Mouse (Mus musculus) MEL (cell line): ENCODE results near the gene Vcp. TPM values are rescaled to one million over a fixed set of nuclear protein-coding genes. Genes with fewer than 3 reads are reported as not detected.

Experiments used
- DNase-seq: peaks from one replicate; pipeline ENCODE4 v3.0.0; 2011; ENCODE audit warnings: low read depth, low spot score
- H3K27ac ChIP-seq: 2 replicates; pipeline ENCODE4 v1.5.1; 2012; ENCODE audit warnings: low read depth, mild to moderate bottlenecking, control low read depth, low read length, moderate library complexity; ENCODE audit not compliant: control insufficient read depth
- H3K27me3 ChIP-seq, 2 experiments: fragments of 150-350 bp in 1 of 2; sonication (generic) in 1 of 2; 2 replicates each; pipeline ENCODE4 v1.6.1; 2012; ENCODE audit warnings: low read length in 2 of 2, mild to moderate bottlenecking in 2 of 2, improper control_type of control experiment in 1 of 2, moderate library complexity in 1 of 2; ENCODE audit not compliant: insufficient read depth in 2 of 2, control insufficient read depth in 1 of 2
- H3K36me3 ChIP-seq, 2 experiments: 2 replicates each; pipeline ENCODE4 v1.6.1; 2012 to 2014; ENCODE audit warnings: low read length in 2 of 2, improper control_type of control experiment in 1 of 2, inconsistent platforms in 1 of 2, mild to moderate bottlenecking in 1 of 2; ENCODE audit not compliant: insufficient read depth in 2 of 2, control insufficient read depth in 1 of 2
- H3K4me1 ChIP-seq, 2 experiments: fragments of 150-350 bp in 1 of 2; sonication (generic) in 1 of 2; 2 replicates each; pipeline ENCODE4 v1.6.1; 2012; ENCODE audit warnings: low read length in 2 of 2, improper control_type of control experiment in 1 of 2, mild to moderate bottlenecking in 1 of 2; ENCODE audit not compliant: insufficient read depth in 2 of 2, control insufficient read depth in 1 of 2
- H3K4me3 ChIP-seq, 2 experiments: fragments of 150-350 bp in 1 of 2; sonication (generic) in 1 of 2; 2 replicates each; pipeline ENCODE4 v1.5.1; 2012; ENCODE audit warnings: low read depth in 2 of 2, low read length in 2 of 2, mild to moderate bottlenecking in 2 of 2, moderate library complexity in 2 of 2, control low read depth in 1 of 2, improper control_type of control experiment in 1 of 2; ENCODE audit not compliant: control insufficient read depth in 1 of 2, insufficient read depth in 1 of 2
- H3K79me2 ChIP-seq: 2 replicates; pipeline ENCODE4 v1.6.1; 2012; ENCODE audit warnings: mild to moderate bottlenecking, low read length, moderate library complexity; ENCODE audit not compliant: control insufficient read depth, poor library complexity, insufficient read depth
- H3K9ac ChIP-seq: 2 replicates; pipeline ENCODE4 v1.6.1; 2012; ENCODE audit warnings: low read depth, mild to moderate bottlenecking, control low read depth, low read length, moderate library complexity; ENCODE audit not compliant: control insufficient read depth, poor library complexity, severe bottlenecking
- H3K9me3 ChIP-seq: fragments of 150-350 bp; sonication (generic); replicated peaks from 2 replicates; pipeline ENCODE4 v1.6.1; 2012; ENCODE audit warnings: mild to moderate bottlenecking, low read length, improper control_type of control experiment, moderate library complexity; ENCODE audit not compliant: insufficient read depth
- BHLHE40 ChIP-seq: IDR thresholded peaks from 2 replicates; pipeline ENCODE4 v1.6.1; 2012; ENCODE audit warnings: low read depth, mild to moderate bottlenecking, inconsistent platforms, low read length, improper control_type of control experiment, borderline replicate concordance
- CHD1 ChIP-seq: IDR thresholded peaks from 2 replicates; pipeline ENCODE4 v1.6.1; 2012; ENCODE audit warnings: low read depth, mild to moderate bottlenecking, inconsistent platforms, low read length, improper control_type of control experiment
- CHD2 ChIP-seq: IDR thresholded peaks from 2 replicates; pipeline ENCODE4 v1.6.1; 2011; ENCODE audit warnings: low read length, improper control_type of control experiment
- CTCF ChIP-seq, 3 experiments: IDR thresholded peaks in 2 of 3; conservative IDR thresholded peaks in 1 of 3; 2 replicates each; pipeline ENCODE4 v1.5.1; 2011 to 2012; ENCODE audit warnings: low read length in 3 of 3, low read depth in 2 of 3, mild to moderate bottlenecking in 2 of 3, improper control_type of control experiment in 1 of 3, inconsistent platforms in 1 of 3, mixed read lengths in 1 of 3, moderate library complexity in 1 of 3; ENCODE audit not compliant: control insufficient read depth in 1 of 3, insufficient read depth in 1 of 3, poor library complexity in 1 of 3, severe bottlenecking in 1 of 3
- E2F4 ChIP-seq: IDR thresholded peaks from 2 replicates; pipeline ENCODE4 v1.6.1; 2011; ENCODE audit warnings: low read depth, low read length, improper control_type of control experiment, borderline replicate concordance
- ELF1 ChIP-seq: IDR thresholded peaks from 2 replicates; pipeline ENCODE4 v1.6.1; 2014; ENCODE audit warnings: low read depth, mild to moderate bottlenecking, inconsistent platforms, low read length, improper control_type of control experiment, moderate library complexity
- EP300 ChIP-seq, 2 experiments: IDR thresholded peaks; 2 replicates each; pipeline ENCODE4 v1.6.1; 2011; ENCODE audit warnings: improper control_type of control experiment in 2 of 2, low read length in 2 of 2, low read depth in 1 of 2, mild to moderate bottlenecking in 1 of 2
- ETS1 ChIP-seq: IDR thresholded peaks from 2 replicates; pipeline ENCODE4 v1.6.1; 2012; ENCODE audit warnings: low read depth, mild to moderate bottlenecking, inconsistent platforms, low read length, improper control_type of control experiment, moderate library complexity
- GABPA ChIP-seq: IDR thresholded peaks from 2 replicates; pipeline ENCODE4 v1.6.1; 2012; ENCODE audit warnings: low read depth, mild to moderate bottlenecking, inconsistent platforms, low read length, improper control_type of control experiment, moderate library complexity
- GATA1 ChIP-seq: IDR thresholded peaks from 2 replicates; pipeline ENCODE4 v1.6.1; 2011; ENCODE audit warnings: low read depth, low read length, improper control_type of control experiment
- HCFC1 ChIP-seq: IDR thresholded peaks from 2 replicates; pipeline ENCODE4 v1.6.1; 2012; ENCODE audit warnings: low read depth, mild to moderate bottlenecking, inconsistent platforms, low read length, improper control_type of control experiment, moderate library complexity
- JUND ChIP-seq: IDR thresholded peaks from 2 replicates; pipeline ENCODE4 v1.6.1; 2011; ENCODE audit warnings: low read depth, mild to moderate bottlenecking, improper control_type of control experiment, low read length
- KAT2A ChIP-seq: conservative IDR thresholded peaks from 2 replicates; pipeline ENCODE4 v1.6.1; 2012; ENCODE audit warnings: low read depth, low read length, improper control_type of control experiment, inconsistent platforms
- MAZ ChIP-seq: IDR thresholded peaks from 2 replicates; pipeline ENCODE4 v1.6.1; 2012; ENCODE audit warnings: low read depth, mild to moderate bottlenecking, inconsistent platforms, low read length, improper control_type of control experiment
- MEF2A ChIP-seq: IDR thresholded peaks from 2 replicates; pipeline ENCODE4 v1.6.1; 2014; ENCODE audit warnings: low read depth, mild to moderate bottlenecking, inconsistent platforms, low read length, improper control_type of control experiment; ENCODE audit not compliant: poor library complexity, insufficient replicate concordance, severe bottlenecking; ENCODE audit errors: extremely low read depth
- MXI1 ChIP-seq: IDR thresholded peaks from 2 replicates; pipeline ENCODE4 v1.6.1; 2011; ENCODE audit warnings: mild to moderate bottlenecking, low read depth, low read length, improper control_type of control experiment
- MYB ChIP-seq: IDR thresholded peaks from 2 replicates; pipeline ENCODE4 v1.6.1; 2011; ENCODE audit warnings: mild to moderate bottlenecking, low read depth, low read length, improper control_type of control experiment
- MYC ChIP-seq: IDR thresholded peaks from 2 replicates; pipeline ENCODE4 v1.6.1; 2011; ENCODE audit warnings: low read depth, mild to moderate bottlenecking, low read length, improper control_type of control experiment, moderate library complexity
- NELFE ChIP-seq: IDR thresholded peaks from 2 replicates; pipeline ENCODE4 v1.6.1; 2011; ENCODE audit warnings: low read depth, low read length, improper control_type of control experiment
- NRF1 ChIP-seq: IDR thresholded peaks from 2 replicates; pipeline ENCODE4 v1.6.1; 2014; ENCODE audit warnings: low read depth, mild to moderate bottlenecking, inconsistent platforms, low read length, improper control_type of control experiment, moderate library complexity; ENCODE audit not compliant: poor library complexity, insufficient read depth, severe bottlenecking
- POLR2A ChIP-seq, 2 experiments: IDR thresholded peaks; 2 replicates each; pipeline ENCODE4 v1.6.1; 2011 to 2012; ENCODE audit warnings: low read length in 2 of 2, mild to moderate bottlenecking in 2 of 2, control low read depth in 1 of 2, improper control_type of control experiment in 1 of 2, low read depth in 1 of 2, moderate library complexity in 1 of 2; ENCODE audit not compliant: control insufficient read depth in 1 of 2, insufficient read depth in 1 of 2, poor library complexity in 1 of 2
- POLR2AphosphoS2 ChIP-seq: IDR thresholded peaks from 2 replicates; pipeline ENCODE4 v1.6.1; 2011; ENCODE audit warnings: low read length, improper control_type of control experiment
- POLR2AphosphoS5 ChIP-seq: IDR thresholded peaks from 2 replicates; pipeline ENCODE4 v1.6.1; 2012; ENCODE audit warnings: low read depth, borderline replicate concordance, mild to moderate bottlenecking, inconsistent platforms, low read length, moderate library complexity, mixed read lengths
- RAD21 ChIP-seq: IDR thresholded peaks from 2 replicates; pipeline ENCODE4 v1.6.1; 2011; ENCODE audit warnings: mild to moderate bottlenecking, low read depth, low read length, improper control_type of control experiment
- RCOR1 ChIP-seq: IDR thresholded peaks from 2 replicates; pipeline ENCODE4 v1.6.1; 2012; ENCODE audit warnings: low read depth, mild to moderate bottlenecking, inconsistent platforms, low read length, improper control_type of control experiment
- SIN3A ChIP-seq: IDR thresholded peaks from 2 replicates; pipeline ENCODE4 v1.6.1; 2012; ENCODE audit warnings: low read length, improper control_type of control experiment, inconsistent platforms
- SMC3 ChIP-seq: IDR thresholded peaks from 2 replicates; pipeline ENCODE4 v1.6.1; 2011; ENCODE audit warnings: low read depth, low read length, improper control_type of control experiment
- TAL1 ChIP-seq: IDR thresholded peaks from 2 replicates; pipeline ENCODE4 v1.6.1; 2012; ENCODE audit warnings: mild to moderate bottlenecking, inconsistent platforms, low read length, moderate library complexity, mixed read lengths
- TBP ChIP-seq: IDR thresholded peaks from 2 replicates; pipeline ENCODE4 v1.8.0; 2011; ENCODE audit warnings: low read depth, low read length, improper control_type of control experiment
- TCF12 ChIP-seq: IDR thresholded peaks from 2 replicates; pipeline ENCODE4 v1.6.1; 2014; ENCODE audit warnings: low read depth, mild to moderate bottlenecking, inconsistent platforms, low read length, improper control_type of control experiment, moderate library complexity
- UBTF ChIP-seq: IDR thresholded peaks from 2 replicates; pipeline ENCODE4 v1.6.1; 2012; ENCODE audit warnings: low read depth, mild to moderate bottlenecking, inconsistent platforms, low read length, improper control_type of control experiment, moderate library complexity, borderline replicate concordance; ENCODE audit not compliant: insufficient read depth
- USF1 ChIP-seq: IDR thresholded peaks from 2 replicates; pipeline ENCODE4 v1.6.1; 2014; ENCODE audit warnings: low read depth, mild to moderate bottlenecking, inconsistent platforms, low read length, improper control_type of control experiment, moderate library complexity
- USF2 ChIP-seq, 2 experiments: IDR thresholded peaks; 2 replicates each; pipeline ENCODE4 v1.6.1; 2011 to 2012; ENCODE audit warnings: improper control_type of control experiment in 2 of 2, low read length in 2 of 2, borderline replicate concordance in 1 of 2, inconsistent platforms in 1 of 2, low read depth in 1 of 2, mild to moderate bottlenecking in 1 of 2; ENCODE audit not compliant: insufficient read depth in 1 of 2
- ZC3H11A ChIP-seq: IDR thresholded peaks from 2 replicates; pipeline ENCODE4 v1.6.1; 2012; ENCODE audit warnings: low read depth, mild to moderate bottlenecking, inconsistent platforms, low read length, improper control_type of control experiment
- ZKSCAN1 ChIP-seq: IDR thresholded peaks from 2 replicates; pipeline ENCODE4 v1.6.1; 2012; ENCODE audit warnings: low read depth, mild to moderate bottlenecking, inconsistent platforms, low read length, improper control_type of control experiment, moderate library complexity
- ZMIZ1 ChIP-seq: IDR thresholded peaks from 2 replicates; pipeline ENCODE4 v1.6.1; 2012; ENCODE audit warnings: low read depth, mild to moderate bottlenecking, inconsistent platforms, low read length, improper control_type of control experiment, moderate library complexity
- ZNF384 ChIP-seq: IDR thresholded peaks from 2 replicates; pipeline ENCODE4 v1.6.1; 2012; ENCODE audit warnings: low read depth, mild to moderate bottlenecking, inconsistent platforms, low read length, improper control_type of control experiment
- polyA plus RNA-seq, 2 experiments: library from polyadenylated mRNA; stranded (reverse) in 1 of 2; unstranded in 1 of 2; fragments of >175 nt in 1 of 2; fragments of >200 nt in 1 of 2; gene quantifications; 2 replicates each; pipeline versions ENCODE4 v1.2.1 to v1.2.4; 2012; ENCODE audit warnings: low replicate concordance in 2 of 2, low read depth in 1 of 2; ENCODE audit not compliant: insufficient read length in 2 of 2, insufficient read depth in 1 of 2, missing spikeins in 1 of 2
- total RNA-seq: library from RNA; depleted of rRNA; stranded (reverse); fragments of 300-350 nt; gene quantifications from 2 replicates; pipeline ENCODE4 v1.2.3, GENCODE M21; 2012

Vcp gene
- total and polyA plus RNA-seq, 3 experiments = 264 to 792 (median 420) TPM

DNA sequence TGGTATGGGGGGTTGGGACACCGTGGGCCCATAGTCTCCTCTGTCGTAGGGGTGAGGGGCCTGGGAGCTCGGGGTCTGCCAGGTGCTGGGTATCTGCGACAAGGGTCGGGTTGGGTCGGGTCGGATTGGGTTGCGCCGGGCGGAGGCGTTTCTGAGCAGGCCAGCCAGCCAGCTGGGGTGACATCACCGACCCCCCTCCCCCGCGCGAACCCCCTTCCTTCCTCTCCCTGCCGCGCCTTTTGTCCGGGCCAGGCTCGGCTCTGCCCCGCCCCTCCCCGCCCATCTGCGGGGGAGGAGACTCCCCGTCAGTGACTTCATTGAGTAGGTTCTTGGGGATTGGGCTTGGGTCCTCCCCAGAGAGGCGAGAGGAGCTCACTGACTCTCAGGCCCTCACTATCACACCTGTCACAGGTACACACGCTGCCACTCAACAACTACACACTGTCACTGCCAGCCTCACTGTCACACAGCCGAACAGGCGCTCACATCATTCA lies 50.2 kb downstream of the Vcp start:
- peak overlapping the region; percentile 70 to 77 for H3K4me3 ChIP-seq
- H3K36me3 ChIP-seq = no peaks in the 10 kb centered on the region
- H3K9me3 ChIP-seq = no peaks in the 10 kb centered on the region
- H3K27ac ChIP-seq = peak overlapping the region; percentile 32; the same call in 1 of the 2 replicates
- peak overlapping the region; percentile 79 for H3K9ac ChIP-seq
- H3K27me3 ChIP-seq = no peaks in the 10 kb centered on the region
- H3K4me1 ChIP-seq = peaks cover 0 to 8% of the 10 kb centered on the region in 2 experiments; a peak in 1 of 4 replicates
- no peaks in the 10 kb centered on the region; the same call in 1 of the 2 replicates for H3K79me2 ChIP-seq
- peak; percentile 87 for DNase-seq
- TF ChIP-seq NELFE (peak; percentile 38; the same call in 1 of the 2 replicates), BHLHE40 (no peak), SMC3 (no peak), TBP (no peak), TCF12 (0 out of 2 replicates have a peak, but pooled peaks have one; percentile 2), HCFC1 (no peak), MEF2A (no peak), TAL1 (no peak), ZNF384 (no peak), MXI1 (no peak; the same call in 1 of the 2 replicates), ZC3H11A (no peak), CHD1 (no peak), MAZ (peak; percentile 21; the same call in 1 of the 2 replicates), USF1 (no peak), E2F4 (no peak), POLR2AphosphoS2 (no peak), GABPA (no peak), RAD21 (no peak), POLR2A (IDR thresholded peaks at IDR 0.05; ENCODE audit: control insufficient read depth in 1 of 2, insufficient read depth in 1 of 2, low read depth in 1 of 2, low read length in 2 of 2, poor library complexity in 1 of 2) (peak in 1 of 2 experiments; percentile 5; a peak in 1 of 4 replicates), EP300 (IDR thresholded peaks at IDR 0.05; ENCODE audit: low read depth in 1 of 2, low read length in 2 of 2) (no peak), RCOR1 (no peak), ELF1 (0 out of 2 replicates have a peak, but pooled peaks have one; percentile 8), MYC (no peak), JUND (no peak), ZKSCAN1 (no peak), MYB (no peak), CHD2 (no peak), POLR2AphosphoS5 (no peak), ZMIZ1 (no peak), NRF1 (no peak), KAT2A (no peak), SIN3A (no peak; the same call in 1 of the 2 replicates), GATA1 (no peak), UBTF (no peak), ETS1 (peak; percentile 68), USF2 (IDR thresholded peaks at IDR 0.05; ENCODE audit: borderline replicate concordance in 1 of 2, insufficient read depth in 1 of 2, low read depth in 1 of 2, low read length in 2 of 2) (no peak), CTCF (IDR thresholded peaks at IDR 0.05 in 2 of 3, conservative IDR thresholded peaks at IDR 0.05 in 1 of 3; ENCODE audit: control insufficient read depth in 1 of 3, insufficient read depth in 1 of 3, low read depth in 2 of 3, low read length in 3 of 3, poor library complexity in 1 of 3, severe bottlenecking in 1 of 3) (no peak)
